8 mouse cellular contexts compared by ENCODE assay signal in the genomic region with DNA sequence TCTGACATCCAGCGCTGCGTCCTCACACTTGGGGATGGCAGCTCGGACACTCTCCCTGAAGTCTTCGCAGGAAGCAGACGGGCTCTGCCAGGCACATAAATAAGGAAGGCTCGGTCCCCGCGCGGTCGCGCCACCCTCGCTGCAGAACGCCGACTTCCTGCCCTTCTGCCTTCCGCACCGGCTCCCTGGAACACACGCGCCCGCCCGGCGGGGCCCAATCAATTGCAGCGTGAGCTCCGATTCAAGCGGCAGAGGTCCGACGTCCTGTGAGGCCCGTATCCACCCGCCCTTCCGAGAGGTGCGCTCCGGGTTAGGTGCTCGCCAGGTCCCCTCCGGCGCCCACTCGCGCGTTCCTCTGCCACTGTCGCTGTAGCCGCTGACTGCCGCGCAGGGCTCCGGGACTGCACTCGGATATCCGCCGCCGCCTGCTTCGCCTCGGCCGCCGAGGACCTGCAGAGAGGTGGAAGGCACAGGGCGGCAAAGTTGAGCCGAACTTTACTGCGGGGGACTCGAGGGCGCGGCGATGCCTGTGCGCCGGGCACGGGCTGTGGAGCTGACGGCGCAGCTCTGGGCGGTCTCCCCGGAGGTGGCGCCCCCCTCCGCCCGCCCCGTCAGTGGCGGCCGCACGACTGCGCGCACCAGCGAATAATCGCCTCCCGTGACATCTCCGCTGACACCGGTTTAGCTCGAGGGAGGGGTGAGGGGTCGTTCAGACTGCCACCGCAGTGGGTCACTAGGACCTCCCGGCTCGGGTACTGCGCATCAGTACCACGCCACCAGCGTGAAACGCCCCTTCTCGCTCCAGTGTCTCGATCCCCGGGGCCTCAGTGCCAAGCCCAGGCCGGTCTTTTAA. TPM values are rescaled to one million over a fixed set of nuclear protein-coding genes. Genes with fewer than 3 reads are reported as not detected.
DNase-seq lines count a peak whose midpoint lies in the region; ATAC-seq and TF ChIP-seq lines count a peak whose summit lies in the region.

No protein-coding gene starts in this region.

- peak overlapping the region; percentile 78 for H3K27ac ChIP-seq in hindbrain, embryonic 10.5 days
- H3K27ac ChIP-seq in liver, embryonic 12.5 days = peak overlapping the region; percentile 98
- H3K27ac ChIP-seq in testis, adult 2 months (ENCODE audit: control insufficient read depth, insufficient read depth, low read depth, low read length) = peak overlapping the region; percentile 55

- H3K36me3 ChIP-seq in erythroblast, embryonic 14.5 days (ENCODE audit: control insufficient read depth) = peaks cover 53% of the 10 kb centered on the region
- no peaks in the 10 kb centered on the region for H3K36me3 ChIP-seq in hindbrain, embryonic 10.5 days
- H3K36me3 ChIP-seq in liver, embryonic 12.5 days = peaks cover 27% of the 10 kb centered on the region
- H3K36me3 ChIP-seq in myocyte (ENCODE audit: control insufficient read depth, insufficient read depth) = no peaks in the 10 kb centered on the region
- H3K36me3 ChIP-seq in testis, adult 2 months (ENCODE audit: control insufficient read depth, insufficient read depth, low read length) = no peaks in the 10 kb centered on the region

- peak; percentile 30 for DNase-seq in cerebellum, adult 9-10 months
- no peak for DNase-seq in cerebellum, postnatal 14 days
- peak; percentile 65 for DNase-seq in R1 (ENCODE audit: low read depth, low spot score)
- DNase-seq in hindbrain, embryonic 10.5 days (ENCODE audit: low spot score) = peak; percentile 54

- H3K4me1 ChIP-seq in erythroblast, embryonic 14.5 days (ENCODE audit: control insufficient read depth) = peaks cover 93% of the 10 kb centered on the region
- H3K4me1 ChIP-seq in hindbrain, embryonic 10.5 days (replicated peaks) = peaks cover 54% of the 10 kb centered on the region
- peaks cover 76% of the 10 kb centered on the region for H3K4me1 ChIP-seq in liver, embryonic 12.5 days
- peaks cover 27% of the 10 kb centered on the region for H3K4me1 ChIP-seq in testis, adult 2 months (ENCODE audit: control insufficient read depth, insufficient read depth, low read length)

- peaks cover 27% of the 10 kb centered on the region for H3K27me3 ChIP-seq in erythroblast, embryonic 14.5 days (ENCODE audit: control insufficient read depth)
- peaks cover 83% of the 10 kb centered on the region for H3K27me3 ChIP-seq in hindbrain, embryonic 10.5 days (ENCODE audit: insufficient read depth, poor library complexity, severe bottlenecking)
- H3K27me3 ChIP-seq in liver, embryonic 12.5 days (replicated peaks) = peaks cover 22% of the 10 kb centered on the region
- peaks cover 57% of the 10 kb centered on the region for H3K27me3 ChIP-seq in myocyte (ENCODE audit: control insufficient read depth, insufficient read depth, insufficient read length)
- H3K27me3 ChIP-seq in testis, adult 2 months (ENCODE audit: control insufficient read depth, insufficient read depth, low read length) = no peaks in the 10 kb centered on the region

- H3K9ac ChIP-seq in liver, embryonic 12.5 days = peak overlapping the region; percentile 91

- no peak for TF ChIP-seq POLR2A in myocyte (IDR thresholded peaks at IDR 0.05; ENCODE audit: insufficient read length, low read depth)
- peak; percentile 78 for TF ChIP-seq POLR2A in testis, adult 2 months (IDR thresholded peaks at IDR 0.05; ENCODE audit: control insufficient read depth, low read depth, low read length)

- H3K79me2 ChIP-seq in myocyte (ENCODE audit: control insufficient read depth, insufficient read depth) = no peaks in the 10 kb centered on the region

- whole genome bisulfite sequencing in hindbrain, embryonic 10.5 days = under 1% methylated on average over 91 of the region's 91 CpGs
- under 1% methylated on average over 91 of the region's 91 CpGs for WGBS in liver, embryonic 12.5 days (ENCODE audit: insufficient replicate concordance)

- H3ac ChIP-seq in myocyte (ENCODE audit: control insufficient read depth, insufficient read length) = no peak overlapping the region

- no peaks in the 10 kb centered on the region for H3K9me3 ChIP-seq in erythroblast, embryonic 14.5 days (ENCODE audit: control insufficient read depth, low read length)
- no peaks in the 10 kb centered on the region; the same call in 1 of the 2 replicates for H3K9me3 ChIP-seq in hindbrain, embryonic 10.5 days
- H3K9me3 ChIP-seq in liver, embryonic 12.5 days (replicated peaks) = no peaks in the 10 kb centered on the region

- TF ChIP-seq CTCF in testis, adult 2 months (IDR thresholded peaks at IDR 0.05; ENCODE audit: control insufficient read depth, insufficient read depth, insufficient replicate concordance, low read depth, low read length) = no peak

- H3K4me2 ChIP-seq in liver, embryonic 12.5 days = peak overlapping the region; percentile 100
- H3K4me2 ChIP-seq in myocyte (ENCODE audit: low read depth) = no peak overlapping the region

- peak; percentile 78 for ATAC-seq in liver, embryonic 12.5 days

- H3K4me3 ChIP-seq in erythroblast, embryonic 14.5 days (replicated peaks) = peak overlapping the region; percentile 88
- H3K4me3 ChIP-seq in hindbrain, embryonic 10.5 days = peak overlapping the region; percentile 78
- peak overlapping the region; percentile 86 for H3K4me3 ChIP-seq in liver, embryonic 12.5 days
- peak overlapping the region; percentile 16 for H3K4me3 ChIP-seq in myocyte
- peak overlapping the region; percentile 76 for H3K4me3 ChIP-seq in testis, adult 2 months (ENCODE audit: control insufficient read depth, low read depth, low read length)

TF ChIP-seq in myocyte, 11 proteins besides CTCF, POLR2A, EP300 and RAD21:
- TF ChIP-seq SRF (IDR thresholded peaks at IDR 0.05; ENCODE audit: control insufficient read depth, insufficient read length, low read depth) = no peak

RNA-seq across cellular contexts. Expression of gene Fam78a, which starts 1.3 kb away (rescaled TPM):
- polyA plus RNA-seq in erythroblast, embryonic 14.5 days (2012) = 9.8 and 12.5 TPM in 2 replicates
- polyA plus RNA-seq in hindbrain, embryonic 10.5 days (2016; fragmentation: Nextera tagmentation; extraction: Ambion mirVana) = 1.5 and 2.2 TPM in 2 replicates
- polyA plus RNA-seq in liver, embryonic 12.5 days (2016; fragmentation: Nextera tagmentation; extraction: Ambion mirVana) = 22.4 and 22.6 TPM in 2 replicates
- polyA plus RNA-seq in myocyte (2012; fragmentation: generic; extraction: Trizol) = 4.7 TPM
- polyA plus RNA-seq in testis, adult 2 months (2012; rRNA removed) = 276 and 286 TPM in 2 replicates

RNA-seq across cellular contexts. Expression of gene Plpp7, which starts 11.9 kb away (rescaled TPM):
- polyA plus RNA-seq in erythroblast, embryonic 14.5 days (2012) = 0.32 and 0.48 TPM in 2 replicates
- polyA plus RNA-seq in hindbrain, embryonic 10.5 days (2016; fragmentation: Nextera tagmentation; extraction: Ambion mirVana) = 7.6 and 7.9 TPM in 2 replicates
- polyA plus RNA-seq in liver, embryonic 12.5 days (2016; fragmentation: Nextera tagmentation; extraction: Ambion mirVana) = 3.0 and 3.4 TPM in 2 replicates
- 60.6 TPM for polyA plus RNA-seq in myocyte (2012; fragmentation: generic; extraction: Trizol)
- polyA plus RNA-seq in testis, adult 2 months (2012; rRNA removed) = 4.6 and 4.7 TPM in 2 replicates

Comparison
In these comparisons a context has a peak if more than half of its experiments do, and no peak if none do; other contexts are left out.
1. DNase-seq: peak in cerebellum, adult 9-10 months (single experiment), R1 (single experiment) and hindbrain, embryonic 10.5 days (single experiment); none in cerebellum, postnatal 14 days (0 of 2).
2. H3K4me3 ChIP-seq: peak in every context shown above with its lines; median percentile 88 in erythroblast, embryonic 14.5 days; 86 in liver, embryonic 12.5 days; 78 in hindbrain, embryonic 10.5 days; 76 in testis, adult 2 months; 16 in myocyte.
3. RNA of gene Fam78a, which starts 1.3 kb away (polyA plus RNA-seq): 276 to 286 TPM in testis, adult 2 months; 22.4 to 22.6 TPM in liver, embryonic 12.5 days, 9.8 to 12.5 TPM in erythroblast, embryonic 14.5 days, 4.7 TPM in myocyte (single experiment) and 1.5 to 2.2 TPM in hindbrain, embryonic 10.5 days; every median in the first group is over 10 times any median in the second.
4. Peak in every context shown above with its lines, with median percentiles within 50 percentile points of each other: H3K27ac ChIP-seq.